Mouse (Mus musculus) liver, embryonic 12.5 days (tissue): ENCODE data around the gene Zfp710. TPM values are rescaled to one million over a fixed set of nuclear protein-coding genes. Genes with fewer than 3 reads are reported as not detected.
A peak's percentile ranks its signal among the peaks of the same experiment; 100 is the strongest.

Experiments used
- ATAC-seq: fragments of 200-750 bp; cut with Nextera tagmentation; 2 replicates; pipeline ENCODE4 v1.8.0; 2017; ENCODE audit warnings: moderate number of reproducible peaks, mild to moderate bottlenecking, moderate library complexity
- H3K27ac ChIP-seq: fragments of 300-500 bp; sonication (generic); 2 replicates; pipeline ENCODE4 v1.5.1; 2016; ENCODE audit warnings: mild to moderate bottlenecking
- H3K27me3 ChIP-seq: fragments of 300-500 bp; sonication (generic); replicated peaks from 2 replicates; pipeline ENCODE4 v1.6.1; 2016; ENCODE audit warnings: mild to moderate bottlenecking, moderate library complexity
- H3K36me3 ChIP-seq: fragments of 300-500 bp; sonication (generic); 2 replicates; pipeline ENCODE4 v1.6.1; 2016; ENCODE audit warnings: mild to moderate bottlenecking, moderate library complexity
- H3K4me1 ChIP-seq: fragments of 300-500 bp; sonication (generic); 2 replicates; pipeline ENCODE4 v1.6.1; 2016
- H3K4me2 ChIP-seq: fragments of 300-500 bp; sonication (generic); 2 replicates; pipeline ENCODE4 v1.6.1; 2016; ENCODE audit warnings: mild to moderate bottlenecking, moderate library complexity
- H3K4me3 ChIP-seq: fragments of 300-500 bp; sonication (generic); 2 replicates; pipeline ENCODE4 v1.5.1; 2016; ENCODE audit warnings: mild to moderate bottlenecking, moderate library complexity
- H3K9ac ChIP-seq: fragments of 300-500 bp; sonication (generic); 2 replicates; pipeline ENCODE4 v1.6.1; 2016; ENCODE audit warnings: mild to moderate bottlenecking, moderate library complexity
- H3K9me3 ChIP-seq: fragments of 300-500 bp; sonication (generic); replicated peaks from 2 replicates; pipeline ENCODE4 v1.6.1; 2016; ENCODE audit warnings: mild to moderate bottlenecking, moderate library complexity
- WGBS: fragments of 180-500 bp; shearing (Covaris S2); methylation state at CpG from one replicate; pipeline ENCODE4 v1.1.7; 2016; ENCODE audit not compliant: insufficient replicate concordance; 5-methylcytosine and 5-hydroxymethylcytosine counted together
- polyA plus RNA-seq: library from polyadenylated mRNA; unstranded; fragments of >200 nt; fragmentation: Nextera tagmentation; extraction: Ambion mirVana; gene quantifications from 2 replicates; pipeline ENCODE4 v1.2.1, GENCODE M21; 2016

Gene Zfp710
- polyA plus RNA-seq, 1 experiment from 2014 or later, result 7.2 TPM

DNA sequence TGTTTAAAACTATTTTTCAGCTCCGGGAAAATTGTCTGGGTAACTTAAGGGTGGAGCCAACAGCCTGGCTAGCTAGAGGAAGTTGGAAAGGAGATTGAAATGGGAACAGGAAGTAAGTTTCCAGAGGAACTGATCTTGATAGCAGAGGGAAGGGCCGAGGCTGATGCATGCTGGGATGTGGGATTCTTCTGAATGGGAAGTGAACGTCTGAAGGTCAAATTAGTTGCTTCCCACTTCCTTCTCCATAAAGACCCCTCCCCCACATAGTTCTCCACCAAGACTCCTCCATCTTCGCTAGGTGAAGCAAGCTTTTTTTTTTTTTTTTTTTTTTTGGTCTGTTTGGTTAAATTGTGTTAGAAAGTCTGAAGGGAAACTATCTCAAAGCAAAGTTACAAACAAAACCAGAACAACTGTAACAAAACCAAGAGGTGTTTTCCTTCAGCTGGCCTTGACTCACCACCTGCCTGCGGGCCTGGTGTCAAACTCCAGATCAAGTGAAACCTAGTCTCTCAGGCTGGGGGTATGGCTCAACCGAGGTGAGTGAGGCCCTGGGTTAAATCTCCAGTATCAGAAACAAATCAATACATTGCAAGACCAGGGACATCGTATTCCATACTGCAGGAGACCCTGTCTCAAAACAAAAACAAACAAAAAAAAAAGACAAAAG lies 10.6 kb upstream of the Zfp710 start:
- Histone ChIP-seq H3K9me3 (no peaks in the 10 kb centered on the region), H3K4me1 (0 out of 2 replicates have a peak, but pooled peaks cover 11% of the 10 kb centered on the region), H3K27me3 (no peaks in the 10 kb centered on the region), H3K4me3 (no peak overlapping the region), H3K36me3 (no peaks in the 10 kb centered on the region), H3K9ac (no peak overlapping the region), H3K4me2 (no peak overlapping the region), H3K27ac (no peak overlapping the region)
- 38% methylated on average over 7 of the region's 7 CpGs for WGBS
- ATAC-seq, result no peak

DNA sequence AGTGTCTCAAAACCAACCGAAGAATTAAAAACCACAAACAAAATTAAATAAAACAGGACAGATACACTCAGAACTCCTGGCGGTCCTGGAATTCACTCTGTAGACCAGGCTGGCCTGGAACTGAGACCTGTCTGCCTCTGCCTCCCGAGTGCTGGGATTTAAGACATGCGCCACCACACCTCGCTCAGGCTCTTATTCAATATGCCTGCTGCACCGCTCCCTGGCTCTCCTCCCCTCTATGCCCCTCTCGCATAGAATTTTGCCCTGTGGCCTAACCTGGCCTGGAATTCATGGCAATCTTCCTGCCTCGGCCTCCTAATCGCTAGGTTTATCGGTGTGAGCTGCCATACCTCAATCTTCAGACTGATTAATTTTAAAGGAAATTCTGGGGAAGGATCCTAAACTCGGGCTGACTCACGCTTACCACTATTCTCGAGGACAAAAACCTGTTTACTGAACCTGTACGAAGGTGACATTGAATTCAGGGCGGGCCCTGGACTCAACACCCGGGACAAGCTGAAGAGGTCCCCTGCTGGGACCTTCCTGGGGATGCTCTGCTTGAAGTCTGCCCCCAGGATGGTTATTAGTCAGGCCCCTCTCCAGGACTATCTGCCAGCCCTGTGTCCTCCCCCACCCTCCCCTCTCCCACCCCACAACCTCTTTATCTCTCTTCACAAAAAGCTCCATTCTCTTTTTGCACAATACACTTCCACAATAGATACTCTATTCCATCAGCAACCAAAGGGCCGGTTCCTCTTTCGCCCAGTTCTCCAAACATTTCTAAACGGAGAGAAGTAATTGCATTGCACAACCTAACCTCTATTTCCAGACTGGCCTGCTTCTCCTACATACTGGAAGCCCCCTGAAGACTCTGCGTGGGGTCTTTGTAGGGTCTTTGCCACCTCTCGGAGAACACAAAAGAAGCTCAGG lies 9.5 kb upstream of the Zfp710 start:
- Histone ChIP-seq H3K9me3 (no peaks in the 10 kb centered on the region), H3K4me3 (no peak overlapping the region), H3K9ac (no peak overlapping the region), H3K4me2 (no peak overlapping the region), H3K4me1 (peaks cover 11% of the 10 kb centered on the region; the same call in 1 of the 2 replicates), H3K27me3 (no peaks in the 10 kb centered on the region), H3K27ac (no peak overlapping the region), H3K36me3 (no peaks in the 10 kb centered on the region)
- no peak for ATAC-seq
- WGBS, result 68% methylated on average over 21 of the region's 21 CpGs

DNA sequence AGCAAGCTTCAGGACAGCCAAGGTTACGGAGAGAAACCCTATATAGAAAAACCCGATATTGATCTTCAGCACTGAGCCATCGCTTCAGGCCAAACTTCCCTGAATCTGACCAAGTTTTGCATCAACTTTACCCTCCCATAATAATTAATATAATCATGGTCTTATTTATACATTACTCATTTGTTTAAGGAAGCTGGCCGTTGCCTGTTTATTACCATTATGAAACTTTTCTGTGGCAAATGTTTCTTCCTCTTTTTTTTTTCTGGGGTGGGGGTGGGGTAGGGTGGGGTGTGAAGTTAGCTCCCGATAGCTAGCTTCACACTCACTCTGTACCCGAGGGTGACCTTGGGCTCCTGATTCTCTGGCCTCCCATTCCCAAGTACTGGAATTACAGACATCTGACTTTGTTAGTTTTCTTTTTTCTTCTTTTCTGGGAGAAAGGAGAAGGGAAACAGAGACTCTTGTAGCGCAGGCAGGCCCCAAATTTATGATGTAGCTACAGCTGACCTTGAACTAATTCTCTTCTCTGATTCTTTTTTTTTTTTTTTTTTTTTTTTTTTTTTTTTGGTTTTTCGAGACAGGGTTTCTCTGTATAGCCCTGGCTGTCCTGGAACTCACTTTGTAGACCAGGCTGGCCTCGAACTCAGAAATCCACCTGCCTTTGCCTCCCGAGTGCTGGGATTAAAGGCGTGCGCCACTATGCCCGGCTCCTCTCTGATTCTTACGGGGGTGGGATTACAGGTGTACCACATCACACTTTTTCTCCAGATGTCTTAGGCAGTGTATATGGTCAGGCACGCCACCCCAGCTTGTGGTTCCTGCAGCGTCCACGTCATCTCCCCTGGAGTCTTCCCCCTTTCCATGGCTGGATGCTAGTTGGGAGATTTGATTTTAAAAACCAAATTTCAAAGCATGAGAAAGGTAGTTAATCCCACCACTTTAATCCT lies 5.8 kb upstream of the Zfp710 start:
- no peak for ATAC-seq
- Histone ChIP-seq H3K27me3 (no peaks in the 10 kb centered on the region), H3K4me2 (no peak overlapping the region; the same call in 1 of the 2 replicates), H3K9ac (no peak overlapping the region), H3K36me3 (no peaks in the 10 kb centered on the region), H3K4me1 (peaks cover 14% of the 10 kb centered on the region; the same call in 1 of the 2 replicates), H3K4me3 (no peak overlapping the region), H3K27ac (0 out of 2 replicates have a peak overlapping the region, but pooled peaks have one; percentile 1), H3K9me3 (no peaks in the 10 kb centered on the region)
- 54% methylated on average over 16 of the region's 17 CpGs for WGBS

DNA sequence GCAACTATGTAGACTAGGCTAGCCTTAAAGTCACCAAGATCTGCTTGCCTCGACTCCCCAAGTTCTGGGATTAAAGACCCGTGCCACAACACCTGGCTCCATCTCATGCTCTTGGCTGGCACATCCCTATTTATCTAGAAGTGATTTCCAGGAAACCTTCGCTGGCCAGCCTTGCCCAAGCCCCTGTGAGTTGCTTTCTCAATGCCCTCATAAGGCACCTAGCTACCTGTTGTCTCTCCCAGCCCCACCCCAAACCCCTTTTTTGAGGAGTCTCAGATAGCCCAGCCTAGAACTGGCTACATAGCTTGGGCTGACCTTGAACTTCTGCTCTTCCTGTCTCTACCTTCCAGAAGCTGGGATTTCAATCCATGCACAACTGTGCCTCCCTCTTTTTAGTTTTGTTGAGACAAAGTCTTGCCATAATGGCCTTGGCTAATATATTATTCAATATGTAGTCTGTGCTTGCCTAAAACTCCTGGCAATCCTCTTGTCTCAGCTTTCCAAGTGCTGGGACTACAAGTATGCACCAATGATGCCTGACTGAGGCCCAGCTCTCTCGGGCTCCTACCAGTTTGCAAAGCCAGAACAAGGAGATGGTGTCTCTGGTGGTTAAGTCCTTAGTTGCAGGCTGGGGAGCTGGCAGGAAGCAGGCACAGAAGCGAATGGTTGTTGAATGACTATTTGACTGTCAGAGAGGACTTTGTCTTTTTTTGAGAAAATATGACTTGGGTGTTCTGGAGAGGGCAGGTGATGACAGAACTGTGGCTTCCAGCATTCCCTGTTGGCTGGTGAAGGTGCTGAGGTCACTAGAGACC lies 786 bp upstream of the Zfp710 start:
- peak overlapping the region; percentile 98 for H3K4me2 ChIP-seq
- peak overlapping the region; percentile 77; the same call in 1 of the 2 replicates for H3K4me3 ChIP-seq
- H3K36me3 ChIP-seq, result no peaks in the 10 kb centered on the region
- peaks cover 46% of the 10 kb centered on the region for H3K4me1 ChIP-seq
- peak overlapping the region; percentile 87; the same call in 1 of the 2 replicates for H3K27ac ChIP-seq
- peaks cover 19% of the 10 kb centered on the region for H3K27me3 ChIP-seq
- no peaks in the 10 kb centered on the region for H3K9me3 ChIP-seq
- no peak overlapping the region for H3K9ac ChIP-seq
- no peak for ATAC-seq
- WGBS, result 62% methylated on average over 5 of the region's 5 CpGs

DNA sequence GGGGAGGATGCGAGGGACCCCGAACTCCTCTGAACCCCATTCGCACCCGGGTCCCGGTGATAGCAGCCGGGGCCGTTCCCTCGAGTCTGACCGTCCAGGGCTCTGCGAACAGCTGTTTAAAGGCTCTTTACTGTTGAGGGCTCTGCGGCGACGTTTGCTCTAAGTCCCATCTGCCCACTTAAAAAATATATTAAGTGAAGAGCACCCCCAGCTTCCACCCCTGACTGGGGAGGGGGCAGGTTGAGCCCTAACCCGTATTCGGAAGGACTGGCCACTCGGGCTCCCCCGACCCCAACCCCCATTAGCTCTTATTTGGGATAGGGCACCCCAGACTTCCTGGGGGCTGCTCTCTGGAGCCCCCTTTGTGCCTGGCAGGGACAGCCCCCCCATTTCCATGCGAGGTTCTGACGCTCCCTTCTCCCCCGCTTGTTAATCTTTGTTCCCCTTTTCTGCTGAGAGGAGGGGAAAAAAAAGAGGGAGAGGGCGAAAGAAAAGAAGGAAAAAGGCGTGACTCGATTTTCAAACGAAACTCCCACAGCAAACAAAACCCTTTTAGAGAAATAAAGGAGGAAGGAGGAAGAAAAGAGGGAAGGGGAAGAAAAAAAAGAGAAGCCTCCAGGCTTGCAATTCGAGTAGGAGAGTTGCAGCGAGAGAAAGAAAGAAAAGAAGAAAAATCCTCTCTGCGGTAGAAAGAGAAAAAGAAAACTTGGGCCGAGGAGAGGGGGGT lies 940 bp downstream of the Zfp710 start:
- 0 out of 2 replicates have a peak, but pooled peaks have one; percentile 6 for ATAC-seq
- Histone ChIP-seq H3K4me1 (peaks cover 60% of the 10 kb centered on the region), H3K9ac (peak overlapping the region; percentile 83), H3K27me3 (peaks cover 19% of the 10 kb centered on the region), H3K4me2 (peak overlapping the region; percentile 98), H3K9me3 (no peaks in the 10 kb centered on the region), H3K27ac (peak overlapping the region; percentile 87), H3K4me3 (peak overlapping the region; percentile 77), H3K36me3 (peaks cover 2% of the 10 kb centered on the region; the same call in 1 of the 2 replicates)
- under 1% methylated on average over 28 of the region's 28 CpGs for WGBS

DNA sequence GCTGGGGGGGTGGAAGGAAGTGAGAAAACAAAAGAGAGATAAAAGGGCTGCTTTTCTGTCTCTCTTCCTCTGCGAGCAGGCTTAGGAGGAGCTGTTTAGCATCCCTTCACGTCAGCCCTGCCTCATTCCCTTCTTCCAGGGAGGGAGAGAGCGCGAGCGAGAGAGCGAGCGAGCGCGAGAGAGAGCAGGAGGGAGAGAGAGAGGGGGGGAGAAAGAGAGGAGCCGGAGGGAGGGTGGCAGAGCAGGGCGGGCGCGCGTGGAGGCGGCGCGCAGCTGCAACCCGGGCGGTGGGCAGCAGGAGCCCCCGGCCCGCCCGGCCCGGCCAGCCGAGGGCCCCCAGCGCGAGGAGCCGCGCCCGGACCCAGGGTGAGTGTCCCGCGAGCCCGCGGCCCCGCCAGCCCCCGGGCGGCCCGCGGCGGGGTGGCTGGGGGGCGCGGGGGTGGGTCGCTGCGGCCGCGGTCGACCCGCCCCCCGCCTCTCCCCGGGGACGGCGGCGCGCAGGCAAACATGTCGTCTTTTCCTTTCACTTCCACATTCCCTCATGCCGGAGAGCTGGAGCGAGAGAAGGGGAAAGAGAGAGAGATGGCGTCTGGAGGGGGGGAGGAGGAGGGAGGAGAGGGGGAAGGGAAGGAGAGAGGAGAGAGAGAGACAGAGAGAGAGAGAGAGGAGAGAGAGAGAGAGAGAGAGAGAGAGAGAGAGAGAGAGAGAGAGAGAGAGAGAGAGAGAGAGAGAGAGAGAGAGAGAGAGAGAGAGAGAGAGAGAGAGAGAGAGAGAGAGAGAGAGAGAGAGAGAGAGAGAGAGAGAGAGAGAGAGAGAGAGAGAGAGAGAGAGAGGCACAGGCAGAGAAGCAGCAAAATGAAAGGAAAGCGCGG lies 1.7 kb downstream of the Zfp710 start:
- Histone ChIP-seq H3K4me2 (peak overlapping the region; percentile 98), H3K36me3 (peaks cover 7% of the 10 kb centered on the region; the same call in 1 of the 2 replicates), H3K9me3 (no peaks in the 10 kb centered on the region), H3K27me3 (peaks cover 19% of the 10 kb centered on the region), H3K4me1 (peaks cover 68% of the 10 kb centered on the region), H3K27ac (peak overlapping the region; percentile 87), H3K9ac (peak overlapping the region; percentile 83), H3K4me3 (peak overlapping the region; percentile 77)
- peak; percentile 9; the same call in 1 of the 2 replicates for ATAC-seq
- 1% methylated on average over 23 of the region's 59 CpGs for WGBS

DNA sequence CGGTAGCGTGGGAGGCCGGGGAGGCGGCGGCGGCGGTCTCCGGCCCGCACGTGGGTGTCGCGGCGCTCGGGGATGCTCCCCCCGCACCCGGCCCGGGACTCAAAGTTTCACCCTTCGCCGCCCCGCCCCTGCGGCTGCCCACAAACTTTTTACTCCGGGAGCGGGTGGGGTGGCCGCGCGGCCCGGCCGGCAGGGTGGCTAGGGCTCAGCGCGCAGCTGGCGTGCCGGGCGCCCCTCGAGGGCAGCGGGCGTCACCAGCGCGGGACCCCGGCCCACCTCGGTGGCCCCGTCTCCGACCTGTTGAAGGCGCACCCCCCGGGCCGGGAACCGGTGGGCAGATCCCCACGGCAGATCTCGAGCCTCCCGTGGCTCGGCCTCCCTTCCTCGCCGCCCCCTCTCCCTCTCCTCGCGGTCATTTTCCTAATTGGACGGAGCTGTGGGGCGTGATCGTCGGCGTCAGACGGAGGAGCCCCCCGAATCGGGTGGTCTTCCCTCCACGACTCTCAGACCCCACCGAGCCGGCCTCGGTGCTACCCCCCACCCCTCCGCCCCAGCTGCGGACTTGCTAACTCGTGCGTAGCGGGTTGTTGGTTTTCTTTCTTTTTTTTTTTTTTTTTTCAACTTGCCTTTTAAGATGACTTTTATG lies 2.5 kb downstream of the Zfp710 start:
- H3K4me3 ChIP-seq, result peak overlapping the region; percentile 77
- WGBS, result under 1% methylated on average over 61 of the region's 71 CpGs
- H3K36me3 ChIP-seq, result peaks cover 7% of the 10 kb centered on the region; the same call in 1 of the 2 replicates
- H3K4me2 ChIP-seq, result peak overlapping the region; percentile 98
- ATAC-seq, result no peak
- H3K27ac ChIP-seq, result peak overlapping the region; percentile 85
- peaks cover 19% of the 10 kb centered on the region for H3K27me3 ChIP-seq
- H3K4me1 ChIP-seq, result peaks cover 76% of the 10 kb centered on the region
- no peaks in the 10 kb centered on the region for H3K9me3 ChIP-seq
- H3K9ac ChIP-seq, result peak overlapping the region; percentile 83

DNA sequence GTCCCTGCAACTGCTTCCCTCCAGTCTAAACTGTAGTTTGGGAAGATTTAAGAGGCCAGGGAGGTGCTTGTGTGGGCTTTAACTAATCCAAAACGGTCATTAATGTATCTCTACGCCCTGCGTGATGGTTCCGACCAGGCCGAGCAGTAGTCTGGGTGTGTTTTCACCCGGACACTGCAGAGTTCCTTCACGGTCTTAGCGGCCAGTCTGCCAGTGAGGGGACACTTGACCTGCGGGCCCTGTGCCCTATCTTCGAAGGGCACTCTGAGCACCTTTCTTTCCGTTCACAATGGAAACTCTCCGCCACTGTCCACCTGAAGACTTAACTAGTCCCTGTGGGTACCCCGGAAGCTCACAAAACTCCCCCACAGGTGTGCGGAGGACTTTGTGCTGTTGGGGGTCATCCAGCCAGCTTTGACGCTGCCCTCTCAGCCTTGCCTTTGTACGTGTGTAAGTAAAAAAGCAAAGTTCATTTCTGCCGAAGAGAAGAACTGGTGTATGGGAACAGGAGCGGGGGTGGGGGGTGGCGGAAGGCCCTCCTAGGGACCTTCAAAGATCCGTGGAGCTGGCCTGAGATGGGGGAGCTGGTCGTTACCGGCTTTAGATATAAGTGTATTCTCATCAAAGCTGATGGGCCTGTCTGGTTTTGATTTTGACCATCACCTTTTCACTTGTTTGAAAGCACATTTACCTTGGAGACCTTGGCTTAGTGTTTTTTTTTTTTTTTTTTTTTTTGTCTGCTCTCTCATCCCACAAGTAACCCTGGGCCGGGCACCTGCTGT lies 3.2 kb downstream of the Zfp710 start:
- peaks cover 19% of the 10 kb centered on the region for H3K27me3 ChIP-seq
- 8% methylated on average over 23 of the region's 23 CpGs for WGBS
- peak overlapping the region; percentile 98 for H3K4me2 ChIP-seq
- peak overlapping the region; percentile 83 for H3K9ac ChIP-seq
- ATAC-seq, result no peak
- H3K9me3 ChIP-seq, result no peaks in the 10 kb centered on the region
- H3K4me1 ChIP-seq, result peaks cover 83% of the 10 kb centered on the region
- peak overlapping the region; percentile 42 for H3K27ac ChIP-seq
- peak overlapping the region; percentile 77 for H3K4me3 ChIP-seq
- peaks cover 7% of the 10 kb centered on the region; the same call in 1 of the 2 replicates for H3K36me3 ChIP-seq

DNA sequence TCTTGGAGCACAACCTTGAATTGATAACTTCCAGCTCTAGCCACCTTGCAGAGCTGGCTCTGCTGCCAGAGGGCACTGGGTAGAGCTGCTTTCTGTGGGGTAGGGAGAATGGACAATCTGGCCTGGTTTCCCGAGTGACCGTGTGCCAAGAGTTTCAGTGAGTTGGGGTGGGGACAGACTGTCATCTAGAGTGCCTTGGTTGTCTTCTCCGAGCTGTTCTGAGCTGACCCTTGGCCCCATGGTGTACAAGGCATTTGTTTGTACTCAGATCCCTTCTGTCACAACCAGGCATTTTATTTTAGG lies 3.8 kb downstream of the Zfp710 start:
- H3K9ac ChIP-seq, result peak overlapping the region; percentile 13; the same call in 1 of the 2 replicates
- peaks cover 7% of the 10 kb centered on the region; the same call in 1 of the 2 replicates for H3K36me3 ChIP-seq
- WGBS, result 25% methylated on average over 3 of the region's 3 CpGs
- no peak for ATAC-seq
- peaks cover 19% of the 10 kb centered on the region for H3K27me3 ChIP-seq
- no peaks in the 10 kb centered on the region for H3K9me3 ChIP-seq
- H3K4me1 ChIP-seq, result peaks cover 88% of the 10 kb centered on the region
- peak overlapping the region; percentile 77 for H3K4me3 ChIP-seq
- peak overlapping the region; percentile 42; the same call in 1 of the 2 replicates for H3K27ac ChIP-seq
- H3K4me2 ChIP-seq, result peak overlapping the region; percentile 98
